Mouse (Mus musculus) heart, postnatal 0 days (tissue): ENCODE measurements around the gene Gm11437.

Experiments
- CTCF ChIP-seq: IDR thresholded peaks from 2 replicates; pipeline ENCODE4 v1.5.1; 2016; ENCODE audit warnings: antibody characterized with exemption, control low read depth, low read depth
- EP300 ChIP-seq: IDR thresholded peaks from 2 replicates; pipeline ENCODE4 v1.6.1; 2016; ENCODE audit warnings: antibody characterized with exemption, low read depth

GRCm38 (mm10) chr11:84164561-84164960 is 2.7 kb downstream of the Gm11437 start:
- TF ChIP-seq CTCF = no peak
- no peak for TF ChIP-seq EP300
